Mouse (Mus musculus) hindbrain, embryonic 15.5 days (tissue): Measurements from ENCODE around the gene Gpd1. TPM values are rescaled to one million over a fixed set of nuclear protein-coding genes. Genes with fewer than 3 reads are reported as not detected.
"Not testable (repeated sequence)": the region's sequence is repeated elsewhere in the genome, so short reads cannot be mapped to it uniquely, and the experiment has no call there.

Source experiments
- ATAC-seq: fragments of 200-750 bp; cut with Nextera tagmentation; 2 replicates; pipeline ENCODE4 v1.8.0; 2017; ENCODE audit warnings: low read depth, moderate number of reproducible peaks, moderate TSS enrichment; ENCODE audit not compliant: low FRiP score
- H3K27ac ChIP-seq: fragments of 300-500 bp; sonication (generic); replicated peaks from 2 replicates; pipeline ENCODE4 v1.5.1; 2015; ENCODE audit warnings: mild to moderate bottlenecking, inconsistent platforms
- H3K27me3 ChIP-seq: fragments of 300-500 bp; sonication (generic); 2 replicates; pipeline ENCODE4 v1.6.1; 2015; ENCODE audit warnings: control low read depth, inconsistent platforms
- H3K36me3 ChIP-seq: fragments of 300-500 bp; sonication (generic); 2 replicates; pipeline ENCODE4 v1.6.1; 2015; ENCODE audit warnings: control low read depth, inconsistent platforms
- H3K4me1 ChIP-seq: fragments of 300-500 bp; sonication (generic); replicated peaks from 2 replicates; pipeline ENCODE4 v1.6.1; 2015; ENCODE audit warnings: control low read depth, inconsistent platforms
- H3K4me2 ChIP-seq: fragments of 300-500 bp; sonication (generic); 2 replicates; pipeline ENCODE4 v1.6.1; 2015; ENCODE audit warnings: moderate library complexity, mild to moderate bottlenecking, inconsistent platforms
- H3K4me3 ChIP-seq: fragments of 300-500 bp; sonication (generic); 2 replicates; pipeline ENCODE4 v1.5.1; 2015; ENCODE audit warnings: mild to moderate bottlenecking, inconsistent platforms
- H3K9ac ChIP-seq: fragments of 300-500 bp; sonication (generic); 2 replicates; pipeline ENCODE4 v1.6.1; 2015; ENCODE audit warnings: inconsistent platforms
- H3K9me3 ChIP-seq: fragments of 300-500 bp; sonication (generic); 2 replicates; pipeline ENCODE4 v1.6.1; 2016; ENCODE audit warnings: control low read depth, inconsistent platforms
- WGBS: fragments of 180-500 bp; shearing (Covaris S2); methylation state at CpG from one replicate; pipeline ENCODE4 v1.1.7; 2015; 5-methylcytosine and 5-hydroxymethylcytosine counted together
- polyA plus RNA-seq: library from polyadenylated mRNA; unstranded; fragments of >200 nt; fragmentation: Nextera tagmentation; extraction: Ambion mirVana; gene quantifications from 2 replicates; pipeline ENCODE4 v1.2.1, GENCODE M21; 2015

Gene Gpd1
- polyA plus RNA-seq, 1 experiment from 2014 or later, result 4.7 TPM

DNA sequence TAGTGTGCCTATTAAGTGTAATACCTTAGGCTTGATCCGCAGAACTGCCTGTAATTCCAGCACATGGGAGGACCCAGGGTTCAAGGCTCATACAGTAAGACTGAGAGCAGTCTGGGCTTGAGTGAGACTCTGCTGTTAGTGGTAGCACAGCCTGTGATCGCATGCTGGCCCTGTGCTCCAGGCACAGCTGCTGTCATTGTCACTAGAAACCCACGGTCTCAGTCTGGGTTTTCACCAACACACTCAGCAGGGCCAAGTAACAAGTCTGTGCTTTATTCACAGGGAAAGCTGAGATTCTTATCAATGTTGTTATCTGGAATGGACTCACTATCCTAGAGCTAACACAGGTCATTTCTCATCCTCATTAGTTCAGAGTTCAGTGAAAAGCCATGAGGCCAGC lies 36.9 kb downstream of the Gpd1 start:
- Histone ChIP-seq H3K36me3 (0 out of 2 replicates have a peak, but pooled peaks cover 2% of the 10 kb centered on the region), H3K4me2 (no peak overlapping the region), H3K9me3 (no peaks in the 10 kb centered on the region), H3K4me3 (no peak overlapping the region), H3K27me3 (no peaks in the 10 kb centered on the region), H3K27ac (no peak overlapping the region), H3K9ac (no peak overlapping the region), H3K4me1 (0 out of 2 replicates have a peak, but pooled peaks cover 6% of the 10 kb centered on the region)
- ATAC-seq, result no peak
- WGBS, result 75% methylated on average over 3 of the region's 3 CpGs

DNA sequence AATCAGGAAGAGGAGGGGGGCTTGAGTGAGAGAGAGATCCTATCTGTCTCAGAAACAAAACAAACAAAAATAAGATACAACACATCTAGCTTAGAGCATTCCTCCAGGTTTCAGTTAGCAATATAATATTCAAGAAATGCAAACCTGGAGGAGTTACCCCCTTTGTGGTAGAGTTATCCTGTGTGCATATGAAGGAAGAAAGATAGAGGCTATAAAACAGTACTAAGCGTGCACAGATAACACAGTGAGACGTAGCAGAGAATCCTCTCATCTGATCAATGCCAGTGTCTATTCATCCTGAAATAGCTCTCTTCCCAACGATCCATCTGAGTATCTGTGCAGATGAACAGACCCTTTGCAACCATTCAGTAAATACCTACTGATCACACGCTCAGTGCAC lies 50.2 kb downstream of the Gpd1 start:
- H3K4me3 ChIP-seq, result no peak overlapping the region
- peaks cover 16% of the 10 kb centered on the region for H3K4me1 ChIP-seq
- WGBS, result 79% methylated on average over 4 of the region's 4 CpGs
- no peak overlapping the region for H3K27ac ChIP-seq
- H3K36me3 ChIP-seq, result peaks cover 5% of the 10 kb centered on the region
- no peak for ATAC-seq
- H3K4me2 ChIP-seq, result no peak overlapping the region
- no peaks in the 10 kb centered on the region for H3K9me3 ChIP-seq
- no peak overlapping the region for H3K9ac ChIP-seq
- no peaks in the 10 kb centered on the region for H3K27me3 ChIP-seq

DNA sequence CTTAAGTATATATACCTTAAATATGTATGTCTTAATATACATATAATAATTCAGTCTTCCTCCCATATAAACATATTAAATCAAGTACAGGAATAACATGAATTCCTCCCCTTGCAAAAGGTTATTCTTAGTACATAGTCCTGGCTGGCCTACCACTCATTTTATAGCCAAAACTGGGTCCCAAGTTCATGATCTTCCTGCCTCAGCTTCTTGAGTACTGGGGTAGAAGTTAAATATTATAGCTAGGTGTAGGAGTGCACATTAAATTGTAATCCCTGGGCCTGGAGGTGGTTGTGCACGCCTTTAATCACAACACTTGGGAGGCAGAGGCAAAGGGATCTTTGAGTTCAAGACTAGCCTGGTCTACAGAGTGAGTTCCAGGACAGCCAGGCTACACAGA lies 51.4 kb downstream of the Gpd1 start:
- 100% methylated on average over 1 of the region's 1 CpGs for WGBS
- Histone ChIP-seq H3K4me1 (peaks cover 19% of the 10 kb centered on the region), H3K36me3 (peaks cover 5% of the 10 kb centered on the region)

GRCm38 (mm10) chr15:99771004-99771500 lies 53.7 kb downstream of the Gpd1 start:
- Histone ChIP-seq H3K4me3 (peak overlapping the region; percentile 94), H3K27me3 (no peaks in the 10 kb centered on the region), H3K36me3 (no peaks in the 10 kb centered on the region), H3K27ac (peak overlapping the region; percentile 97), H3K9ac (peak overlapping the region; percentile 86), H3K4me1 (peaks cover 19% of the 10 kb centered on the region), H3K9me3 (no peaks in the 10 kb centered on the region), H3K4me2 (peak overlapping the region; percentile 63)
- no peak for ATAC-seq
- 34% methylated on average over 5 of the region's 5 CpGs for WGBS

More for the DNA sequence above, 51.4 kb downstream of the Gpd1 start:
- ATAC-seq, result no peak
- H3K9ac ChIP-seq, result no peak overlapping the region
- H3K9me3 ChIP-seq, result no peaks in the 10 kb centered on the region
- no peak overlapping the region for H3K4me3 ChIP-seq
- no peak overlapping the region for H3K4me2 ChIP-seq
- no peaks in the 10 kb centered on the region for H3K27me3 ChIP-seq
- no peak overlapping the region for H3K27ac ChIP-seq

- H3K4me3 ChIP-seq, result peak overlapping the region; percentile 94
- H3K4me1 ChIP-seq, result peaks cover 19% of the 10 kb centered on the region
- no peaks in the 10 kb centered on the region for H3K27me3 ChIP-seq
- H3K9ac ChIP-seq, result peak overlapping the region; percentile 86
- peak overlapping the region; percentile 63 for H3K4me2 ChIP-seq
- under 1% methylated on average over 54 of the region's 59 CpGs for WGBS
- peak; percentile 86 for ATAC-seq
- no peaks in the 10 kb centered on the region for H3K36me3 ChIP-seq
- H3K9me3 ChIP-seq, result no peaks in the 10 kb centered on the region
- H3K27ac ChIP-seq, result peak overlapping the region; percentile 97
Observed at GRCm38 (mm10) chr15:99771601-99772276, 54.4 kb downstream of the Gpd1 start.

- Histone ChIP-seq H3K9ac (peak overlapping the region; percentile 86), H3K4me3 (peak overlapping the region; percentile 94), H3K9me3 (no peaks in the 10 kb centered on the region), H3K27ac (peak overlapping the region; percentile 97), H3K36me3 (no peaks in the 10 kb centered on the region), H3K4me2 (peak overlapping the region; percentile 63), H3K4me1 (peaks cover 19% of the 10 kb centered on the region), H3K27me3 (no peaks in the 10 kb centered on the region)
- WGBS, result 0% methylated on average over 37 of the region's 41 CpGs
- ATAC-seq, result peak; percentile 94
Observed at GRCm38 (mm10) chr15:99772277-99772880, 55.1 kb downstream of the Gpd1 start.

DNA sequence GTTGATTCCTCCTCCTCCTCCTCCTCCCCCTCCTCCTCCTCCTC lies 55.4 kb downstream of the Gpd1 start, which contains the start of gene Cers5:
Gene Cers5, minus strand, starts transcription at position 5 of the 44 bp plus-strand sequence.
- Histone ChIP-seq H3K4me1 (peaks cover 19% of the 10 kb centered on the region), H3K9ac (peak within 1 kb of the TSS; percentile 86), H3K4me3 (peak within 1 kb of the TSS; percentile 94), H3K27ac (peak within 1 kb of the TSS; percentile 97), H3K4me2 (peak within 1 kb of the TSS; percentile 63)
- H3K36me3 ChIP-seq, H3K9me3 ChIP-seq, ATAC-seq, H3K27me3 ChIP-seq: not testable (repeated sequence)

DNA sequence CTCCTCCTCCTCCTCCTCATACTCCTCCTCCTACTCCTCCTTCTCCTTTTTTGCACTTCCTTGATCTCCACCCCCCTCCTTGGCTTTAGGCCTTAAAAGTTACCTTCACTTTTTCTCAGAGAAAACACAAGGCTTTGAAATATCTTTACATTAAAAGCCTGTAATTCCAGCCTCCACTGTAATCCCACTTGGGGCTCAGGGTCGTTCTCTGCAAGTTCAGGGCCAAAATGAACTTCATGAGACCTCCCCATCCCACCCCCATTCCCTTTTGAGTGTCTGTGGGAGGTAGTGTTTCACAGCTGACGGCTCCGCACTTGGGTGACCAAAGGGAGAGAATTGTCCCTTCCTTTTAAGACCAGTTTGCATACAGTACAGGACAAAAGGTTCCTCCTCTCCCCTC lies 55.6 kb downstream of the Gpd1 start:
- Histone ChIP-seq H3K4me2 (peak overlapping the region; percentile 63), H3K27me3 (no peaks in the 10 kb centered on the region), H3K4me1 (peaks cover 19% of the 10 kb centered on the region), H3K36me3 (no peaks in the 10 kb centered on the region), H3K9me3 (no peaks in the 10 kb centered on the region), H3K27ac (0 out of 2 replicates have a peak overlapping the region, but pooled peaks have one; percentile 53), H3K4me3 (no peak overlapping the region), H3K9ac (no peak overlapping the region)
- ATAC-seq, result no peak
- 23% methylated on average over 3 of the region's 3 CpGs for whole genome bisulfite sequencing

Other genes with a start within 250 kb of the Gpd1 start
- gene Bcdin3d, start 242.8 kb upstream of the Gpd1 start, polyA plus RNA-seq, result 16.4 and 17.7 TPM in 2 replicates
- gene Faim2, start 189.3 kb upstream of the Gpd1 start, polyA plus RNA-seq, result 42.2 and 48.7 TPM in 2 replicates
- not detected in 2 replicates for gene Aqp2, start 138.5 kb upstream of the Gpd1 start, polyA plus RNA-seq
- gene Aqp5, start 126.7 kb upstream of the Gpd1 start, polyA plus RNA-seq, result 1.3 and 2.4 TPM in 2 replicates
- gene Aqp6, start 116.1 kb upstream of the Gpd1 start, polyA plus RNA-seq, result 0.78 and 1.00 TPM in 2 replicates
- 63.3 and 67.1 TPM in 2 replicates for gene Racgap1, start 65.9 kb upstream of the Gpd1 start, polyA plus RNA-seq
- 58.1 and 63.6 TPM in 2 replicates for gene Asic1, start 47.1 kb upstream of the Gpd1 start, polyA plus RNA-seq
- 89.1 and 96.4 TPM in 2 replicates for gene Smarcd1, start 15.4 kb upstream of the Gpd1 start, polyA plus RNA-seq
- not detected in 2 replicates for gene Gm17349, start 12.0 kb upstream of the Gpd1 start, polyA plus RNA-seq
- gene Cox14, start 8.1 kb downstream of the Gpd1 start, polyA plus RNA-seq, result 171 and 178 TPM in 2 replicates
- 85.8 and 89.9 TPM in 2 replicates for gene Cers5, start 55.4 kb downstream of the Gpd1 start, polyA plus RNA-seq
- gene Lima1, start 157.9 kb downstream of the Gpd1 start, polyA plus RNA-seq, result 13.3 and 13.5 TPM in 2 replicates
- not detected in 2 replicates for gene Fam186a, start 249.5 kb downstream of the Gpd1 start, polyA plus RNA-seq